Mouse (Mus musculus) Patski (cell line): ENCODE results near the gene Nup85. TPM values are rescaled to one million over a fixed set of nuclear protein-coding genes. Genes with fewer than 3 reads are reported as not detected.

ENCODE experiments used
- ATAC-seq: fragments of 100-300 bp; one replicate; pipeline ENCODE4 v1.8.0; 2021
- CTCF ChIA-PET: fragments of 350-600 bp; sonication (Branson Sonifier 250); formaldehyde crosslinking; loops from one replicate; lab custom pipeline; 2022; ENCODE audit warnings: inconsistent platforms; lab: Charles Lee
- POLR2A ChIA-PET: fragments of 350-600 bp; sonication (Branson Sonifier 250); formaldehyde crosslinking; loops from one replicate; lab custom pipeline; 2022; ENCODE audit warnings: antibody characterized with exemption, inconsistent platforms; lab: Charles Lee
- DNase-seq: peaks from one replicate; pipeline ENCODE4 v3.0.0-alpha.2; 2011; ENCODE audit warnings: low read depth, low spot score
- H3K27me3 ChIP-seq: fragments of 371-371 bp; one replicate; pipeline ENCODE4 v1.5.1; 2021
- CTCF ChIP-seq: fragments of 100-300 bp; IDR thresholded peaks from one replicate; pipeline ENCODE4 v1.5.1; 2021
- in situ Hi-C: fragments of 300-500 bp; cut with MboI; formaldehyde crosslinking; loops from 3 replicates; pipeline ENCODE4 v1.11.1; 2018; ENCODE audit warnings: low pct_unique_long_range_greater_than_20kb, mixed read lengths
- polyA plus RNA-seq: library from polyadenylated mRNA; unstranded; gene quantifications from one replicate; pipeline ENCODE4 v1.2.3, GENCODE M21; 2021

Gene Nup85
- polyA plus RNA-seq, 1 experiment from 2014 or later = 78.9 TPM

GRCm38 (mm10) chr11:115618732-115619516 is 54.7 kb downstream of the Nup85 start:
- DNase-seq = no peak
- ATAC-seq = no peak
- ChIA-PET CTCF (no interaction called here), POLR2A (interaction anchor here (0.8 kb wide), 1 partner anchor 9 kb away, joined by 3 read pairs; no protein-coding TSS in a partner anchor)
- no peaks in the 10 kb centered on the region for H3K27me3 ChIP-seq
- TF ChIP-seq CTCF = no peak
- in situ Hi-C loops = no loop called here

GRCm38 (mm10) chr11:115619949-115620348 is 55.7 kb downstream of the Nup85 start:
- TF ChIP-seq CTCF = no peak
- ChIA-PET CTCF (no interaction called here), POLR2A (no interaction called here)
- no peak for ATAC-seq
- no peak for DNase-seq
- in situ Hi-C loops = no loop called here
- no peaks in the 10 kb centered on the region for H3K27me3 ChIP-seq

GRCm38 (mm10) chr11:115623487-115624070 is 59.3 kb downstream of the Nup85 start:
- ATAC-seq (no peak), DNase-seq (no peak)
- POLR2A ChIA-PET = no interaction called here
- in situ Hi-C loops = no loop called here
- TF ChIP-seq CTCF = no peak
- H3K27me3 ChIP-seq = no peaks in the 10 kb centered on the region
- CTCF ChIA-PET = interaction anchor here (2.2 kb wide), 1 partner anchor 10 kb away, joined by 8 read pairs; the partner anchor contains the start of gene Mif4gd

GRCm38 (mm10) chr11:115625877-115626276 is 61.6 kb downstream of the Nup85 start:
- ChIA-PET POLR2A (interaction anchor here (1.2 to 1.4 kb wide), 2 partner anchors 12 to 13 kb away, joined by 3 read pairs; partner anchors contain the start of gene Mif4gd), CTCF (interaction anchor here (1.4 to 2.2 kb wide), 2 partner anchors 10 to 13 kb away, joined by 5 to 8 read pairs; partner anchors contain the start of gene Mif4gd)
- in situ Hi-C loops = no loop called here
- ATAC-seq (no peak), DNase-seq (no peak)
- no peak for TF ChIP-seq CTCF
- H3K27me3 ChIP-seq = no peaks in the 10 kb centered on the region

- TF ChIP-seq CTCF = no peak
- DNase-seq (no peak), ATAC-seq (no peak)
- ChIA-PET CTCF (interaction anchor here (1.0 kb wide), 1 partner anchor 88 kb away, joined by 4 read pairs; no protein-coding TSS in a partner anchor), POLR2A (interaction anchor here (0.6 to 1.4 kb wide), 4 partner anchors 8 to 132 kb away, joined by 3 to 4 read pairs (median 3); partner anchors contain the start of gene Mif4gd)
- in situ Hi-C loops = no loop called here
- H3K27me3 ChIP-seq = no peaks in the 10 kb centered on the region
Measured at GRCm38 (mm10) chr11:115626824-115627616, 62.8 kb downstream of the Nup85 start.

- H3K27me3 ChIP-seq = no peaks in the 10 kb centered on the region
- ATAC-seq = peak; percentile 97
- in situ Hi-C loops = no loop called here
- POLR2A ChIA-PET = interaction anchor here (0.7 to 1.8 kb wide), 5 partner anchors 9 to 206 kb away, joined by 3 to 7 read pairs (median 4); partner anchors contain the start of gene Mif4gd
- DNase-seq = peak; percentile 99
- CTCF ChIA-PET = interaction anchor here (1.0 kb wide), 1 partner anchor 87 kb away, joined by 4 read pairs; no protein-coding TSS in a partner anchor
- no peak for TF ChIP-seq CTCF
Measured at GRCm38 (mm10) chr11:115627705-115628464, 63.7 kb downstream of the Nup85 start, which contains the start of gene Slc25a19. Gene Slc25a19 (minus strand): TSS chr11:115628295.

GRCm38 (mm10) chr11:115628465-115629101 is 64.3 kb downstream of the Nup85 start:
- no peak for ATAC-seq
- POLR2A ChIA-PET = interaction anchor here (0.7 to 1.8 kb wide), 4 partner anchors 15 to 205 kb away, joined by 4 to 7 read pairs (median 5); partner anchors contain the start of gene Mif4gd
- no peak for DNase-seq
- TF ChIP-seq CTCF = no peak
- in situ Hi-C loops = no loop called here
- no peaks in the 10 kb centered on the region for H3K27me3 ChIP-seq
- CTCF ChIA-PET = interaction anchor here (1.0 to 1.5 kb wide), 2 partner anchors 80 to 86 kb away, joined by 3 to 4 read pairs; partner anchors contain the start of gene Grb2

- TF ChIP-seq CTCF = no peak
- in situ Hi-C loops = no loop called here
- no peak for DNase-seq
- POLR2A ChIA-PET = interaction anchor here (0.6 kb wide), 2 partner anchors 15 to 185 kb away, joined by 3 to 5 read pairs; no protein-coding TSS in a partner anchor
- ATAC-seq = no peak
- H3K27me3 ChIP-seq = no peaks in the 10 kb centered on the region
- CTCF ChIA-PET = interaction anchor here (1.3 to 1.5 kb wide), 2 partner anchors 79 kb away, joined by 3 to 4 read pairs; partner anchors contain the start of gene Grb2
Measured at GRCm38 (mm10) chr11:115629734-115630531, 65.7 kb downstream of the Nup85 start.
